Mouse (Mus musculus) cortical plate, adult 2 months (tissue): Measurements from ENCODE around the gene Spag6.

ENCODE experiments used
- CTCF ChIP-seq: fragments of 200-500 bp; IDR thresholded peaks from 2 replicates; pipeline ENCODE4 v1.5.1; 2011; ENCODE audit warnings: mild to moderate bottlenecking, control low read depth, low read length; ENCODE audit not compliant: insufficient read depth; ENCODE audit errors: extremely low read depth
- POLR2A ChIP-seq: fragments of 200-500 bp; IDR thresholded peaks from 2 replicates; pipeline ENCODE4 v1.6.1; 2011; ENCODE audit warnings: mild to moderate bottlenecking, low read length, control low read depth; ENCODE audit not compliant: insufficient read depth; ENCODE audit errors: extremely low read depth

- TF ChIP-seq CTCF = no peak
- TF ChIP-seq POLR2A = no peak
These were observed 16.8 kb upstream of the Spag6 start, which contains the start of gene Bmi1 for GRCm38 (mm10) chr2:18676936-18677491.
